ENCODE assay signal across 8 mouse cellular contexts in genomic region chr14:31392873-31393545, GRCm38 (mm10). TPM values are rescaled to one million over a fixed set of nuclear protein-coding genes. Genes with fewer than 3 reads are reported as not detected.
A peak's percentile ranks its signal among the peaks of the same experiment; 100 is the strongest.
DNase-seq lines count a peak whose midpoint lies in the region; ATAC-seq and TF ChIP-seq lines count a peak whose summit lies in the region.
"Had no signal": no experiment of that assay in that cellular context is flagged by ENCODE, and none has a peak within 500 bp of the region (broad histone marks: within the 10 kb centered on the region; RNA-seq: fewer than 3 reads in every experiment).

No protein-coding gene starts in this region.

- no peak for DNase-seq in heart, postnatal 0 days (ENCODE audit: low spot score)
- DNase-seq in heart, postnatal 25 days (ENCODE audit: low spot score): no peak
- peak; percentile 59 to 66 for DNase-seq in cerebellum, postnatal 14 days
- peak; percentile 53 to 61 for DNase-seq in layer of hippocampus, postnatal 25 days (ENCODE audit: extremely low spot score in 1 of 2, low spot score in 1 of 2)
- no peak for DNase-seq in lung, adult 2 months

- H3K27ac ChIP-seq in heart, postnatal 0 days (ENCODE audit: low read depth): peak overlapping the region; percentile 43
- no peak overlapping the region for H3K27ac ChIP-seq in midbrain, embryonic 15.5 days
- H3K27ac ChIP-seq: limb, embryonic 12.5 days had no signal

- intact Hi-C loops in heart, postnatal 25 days (cut with DNase I): no loop called here

- H3K27me3 ChIP-seq in heart, postnatal 0 days (ENCODE audit: control insufficient read depth, insufficient read depth, low read length): no peaks in the 10 kb centered on the region
- H3K27me3 ChIP-seq in midbrain, embryonic 15.5 days (replicated peaks): no peaks in the 10 kb centered on the region
- H3K27me3 ChIP-seq: limb, embryonic 12.5 days had no signal

- no peak for TF ChIP-seq POLR2A in lung, adult 2 months (IDR thresholded peaks at IDR 0.05; ENCODE audit: borderline replicate concordance, extremely low read depth, low read depth, low read length)

- 0 out of 2 replicates have a peak overlapping the region, but pooled peaks have one; percentile 3 for H3K9ac ChIP-seq in heart, postnatal 0 days (replicated peaks; ENCODE audit: low read depth, low read length)
- H3K9ac ChIP-seq in midbrain, embryonic 15.5 days: no peak overlapping the region
- H3K9ac ChIP-seq: limb, embryonic 12.5 days had no signal

- no peak overlapping the region for H3K4me2 ChIP-seq in heart, postnatal 0 days (ENCODE audit: low read depth, low read length)
- H3K4me2 ChIP-seq in midbrain, embryonic 15.5 days: no peak overlapping the region
- H3K4me2 ChIP-seq: limb, embryonic 12.5 days had no signal

- no peak for TF ChIP-seq CTCF in heart, postnatal 0 days (IDR thresholded peaks at IDR 0.05; ENCODE audit: low read depth)
- no peak for TF ChIP-seq CTCF in lung, adult 2 months (IDR thresholded peaks at IDR 0.05; ENCODE audit: insufficient read depth, low read length)

- no peaks in the 10 kb centered on the region for H3K9me3 ChIP-seq in heart, postnatal 0 days (replicated peaks; ENCODE audit: control insufficient read depth, low read length)
- no peaks in the 10 kb centered on the region for H3K9me3 ChIP-seq in midbrain, embryonic 15.5 days

- H3K4me1 ChIP-seq in heart, postnatal 0 days (ENCODE audit: control insufficient read depth, insufficient read depth): peaks cover 37% of the 10 kb centered on the region
- no peaks in the 10 kb centered on the region for H3K4me1 ChIP-seq in midbrain, embryonic 15.5 days
- H3K4me1 ChIP-seq in lung, adult 2 months (ENCODE audit: control insufficient read depth, insufficient read depth, low read length): peaks cover 19% of the 10 kb centered on the region

- no peaks in the 10 kb centered on the region for H3K36me3 ChIP-seq in heart, postnatal 0 days (replicated peaks; ENCODE audit: control insufficient read depth, insufficient read depth, low read length)
- H3K36me3 ChIP-seq in midbrain, embryonic 15.5 days (replicated peaks): 0 out of 2 replicates have a peak, but pooled peaks cover 2% of the 10 kb centered on the region

- no peak for ATAC-seq in heart, postnatal 0 days (ENCODE audit: insufficient read depth, low read depth)
- peak; percentile 43 for ATAC-seq in monocyte, adult 5-6 weeks (replicated peaks; ENCODE audit: insufficient number of reproducible peaks, low FRiP score, low TSS enrichment, poor library complexity, severe bottlenecking)
- ATAC-seq in midbrain, embryonic 15.5 days (replicated peaks): no peak

- no peak for TF ChIP-seq EP300 in heart, postnatal 0 days (IDR thresholded peaks at IDR 0.05; ENCODE audit: low read depth)

- 31% methylated on average over 8 of the region's 8 CpGs for WGBS in heart, postnatal 0 days
- 69% methylated on average over 8 of the region's 8 CpGs for WGBS in midbrain, embryonic 15.5 days
- 51% methylated on average over 8 of the region's 8 CpGs for whole genome bisulfite sequencing in lung, adult 2 months

- no peak overlapping the region for H3K4me3 ChIP-seq in heart, postnatal 0 days (ENCODE audit: low read depth, low read length)
- H3K4me3 ChIP-seq in midbrain, embryonic 15.5 days: no peak overlapping the region
- H3K4me3 ChIP-seq in lung, adult 2 months (replicated peaks; ENCODE audit: extremely low read depth, low read depth, low read length): no peak overlapping the region
- H3K4me3 ChIP-seq: limb, embryonic 12.5 days had no signal

RNA-seq across cellular contexts. Expression of gene Sh3bp5, which starts 42.9 kb away (rescaled TPM):
- total RNA-seq in heart, postnatal 0 days (2014; rRNA removed; ENCODE audit: low replicate concordance): 10.2 and 14.2 TPM in 2 replicates
- 37.6 and 43.4 TPM in 2 replicates for polyA plus RNA-seq in heart, postnatal 0 days (2015; fragmentation: Nextera tagmentation; extraction: Ambion mirVana)
- total RNA-seq in heart, postnatal 25 days (2021): 10 to 100 TPM; 41.0 to 58.1 TPM
- total RNA-seq in layer of hippocampus, postnatal 25 days (2021): 100 to 1,000 TPM; 135 to 147 TPM
- 37.1 to 51.1 TPM (median 40.7 TPM) in 3 replicates for total RNA-seq in monocyte, adult 5-6 weeks (2017)
- polyA plus RNA-seq in midbrain, embryonic 15.5 days (2015; fragmentation: Nextera tagmentation; extraction: Ambion mirVana): 151 and 161 TPM in 2 replicates
- 40.9 and 50.1 TPM in 2 replicates for polyA plus RNA-seq in lung, adult 2 months (2012; rRNA removed)

RNA-seq across cellular contexts. Expression of gene Capn7, which starts 56.6 kb away (rescaled TPM):
- 34.0 and 51.2 TPM in 2 replicates for total RNA-seq in heart, postnatal 0 days (2014; rRNA removed; ENCODE audit: low replicate concordance)
- 32.3 and 33.8 TPM in 2 replicates for polyA plus RNA-seq in heart, postnatal 0 days (2015; fragmentation: Nextera tagmentation; extraction: Ambion mirVana)
- total RNA-seq in heart, postnatal 25 days (2021): 10 to 100 TPM; 31.0 to 32.0 TPM
- total RNA-seq in layer of hippocampus, postnatal 25 days (2021): 10 to 100 TPM; 36.8 to 40.1 TPM
- 67.9 to 73.5 TPM (median 73.1 TPM) in 3 replicates for total RNA-seq in monocyte, adult 5-6 weeks (2017)
- polyA plus RNA-seq in midbrain, embryonic 15.5 days (2015; fragmentation: Nextera tagmentation; extraction: Ambion mirVana): 85.9 and 89.5 TPM in 2 replicates
- 11.0 and 12.2 TPM in 2 replicates for polyA plus RNA-seq in lung, adult 2 months (2012; rRNA removed)

Comparison
In these comparisons a context has a peak if more than half of its experiments do, and no peak if none do; other contexts are left out.
1. DNase-seq: peak in cerebellum, postnatal 14 days (2 of 2) and layer of hippocampus, postnatal 25 days (2 of 2); none in heart, postnatal 0 days (single experiment), heart, postnatal 25 days (single experiment) and lung, adult 2 months (single experiment).